Mouse (Mus musculus): Measurements from ENCODE around the gene Maml3.
A peak's percentile ranks its signal among the peaks of the same experiment; 100 is the strongest.

Maml3 gene

GRCm38 (mm10) chr3:51949651-51950050 is 155.2 kb downstream of the Maml3 start:
- DNase-seq, result no peak

GRCm38 (mm10) chr3:51947168-51947567 is 157.7 kb downstream of the Maml3 start:
- no peak for DNase-seq

- no peak for DNase-seq
Observed at GRCm38 (mm10) chr3:51943642-51944041, 161.2 kb downstream of the Maml3 start.

GRCm38 (mm10) chr3:51941781-51942180 is 163.1 kb downstream of the Maml3 start:
- DNase-seq, result no peak

DNA sequence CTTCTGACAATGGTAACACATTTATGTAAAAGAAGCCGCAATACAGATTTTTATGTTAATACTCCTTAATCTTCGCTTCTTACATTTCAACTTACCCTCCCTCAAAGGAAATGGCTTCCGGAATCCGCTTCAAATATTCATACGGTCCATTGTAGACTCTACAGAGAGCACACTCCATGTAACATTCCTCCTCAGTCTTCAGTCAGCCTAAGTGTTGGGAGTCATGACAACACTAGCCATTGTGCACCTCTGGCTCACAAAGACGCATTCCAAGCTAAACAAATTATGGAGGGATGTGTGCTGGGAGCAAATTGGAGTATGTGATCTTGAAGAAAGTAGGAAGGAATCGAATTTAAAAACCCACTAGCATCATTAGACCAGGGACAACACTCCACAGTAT is 165.0 kb downstream of the Maml3 start:
- DNase-seq, result no peak

- no peak for DNase-seq
Observed at GRCm38 (mm10) chr3:51939054-51939453, 165.8 kb downstream of the Maml3 start.

- DNase-seq, result no peak
Observed at GRCm38 (mm10) chr3:51937176-51937575, 167.7 kb downstream of the Maml3 start.

GRCm38 (mm10) chr3:51934531-51935485 is 170.1 kb downstream of the Maml3 start:
- DNase-seq, result no peak

DNA sequence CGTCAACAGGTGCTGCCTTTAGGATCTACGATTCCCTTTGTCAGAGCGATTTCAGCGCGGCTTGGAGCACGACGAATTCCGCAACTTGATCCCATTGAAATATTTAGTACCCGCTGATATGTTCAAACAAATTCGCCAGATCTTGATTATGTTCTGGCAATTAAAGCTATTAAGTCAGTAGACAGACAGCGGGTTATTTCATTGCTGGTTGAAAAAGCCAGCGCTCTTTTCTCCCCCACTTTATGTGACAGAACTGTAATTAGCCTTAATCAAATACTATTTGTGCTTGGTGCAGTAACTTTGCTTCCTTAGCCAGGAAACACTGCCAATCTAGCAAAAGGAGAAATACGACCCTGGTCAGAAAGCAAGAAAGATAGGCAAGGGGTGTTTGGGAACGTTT is 176.7 kb downstream of the Maml3 start:
- no peak for DNase-seq

- no peak for DNase-seq
Observed at GRCm38 (mm10) chr3:51927591-51927990, 177.3 kb downstream of the Maml3 start.

DNA sequence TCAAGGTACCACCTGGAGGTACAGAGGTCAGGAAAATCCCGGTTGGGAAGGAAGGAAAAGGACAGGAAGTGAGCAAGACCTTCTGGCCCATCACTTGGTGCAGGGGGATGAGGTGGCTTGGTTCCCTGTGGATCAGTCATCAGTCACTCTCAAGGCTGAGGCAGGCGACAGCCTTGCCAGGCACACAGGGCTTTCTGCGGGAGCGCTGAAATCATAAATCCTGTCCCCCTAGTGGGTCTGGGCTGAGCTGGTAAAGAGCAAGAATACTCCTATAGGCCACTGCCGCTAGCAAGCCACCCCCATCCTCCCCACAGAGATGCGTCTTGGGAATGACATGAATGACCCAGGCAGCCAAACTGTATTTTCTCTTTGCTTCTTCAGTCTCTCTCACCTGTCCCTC is 177.8 kb downstream of the Maml3 start:
- DNase-seq, result no peak

DNA sequence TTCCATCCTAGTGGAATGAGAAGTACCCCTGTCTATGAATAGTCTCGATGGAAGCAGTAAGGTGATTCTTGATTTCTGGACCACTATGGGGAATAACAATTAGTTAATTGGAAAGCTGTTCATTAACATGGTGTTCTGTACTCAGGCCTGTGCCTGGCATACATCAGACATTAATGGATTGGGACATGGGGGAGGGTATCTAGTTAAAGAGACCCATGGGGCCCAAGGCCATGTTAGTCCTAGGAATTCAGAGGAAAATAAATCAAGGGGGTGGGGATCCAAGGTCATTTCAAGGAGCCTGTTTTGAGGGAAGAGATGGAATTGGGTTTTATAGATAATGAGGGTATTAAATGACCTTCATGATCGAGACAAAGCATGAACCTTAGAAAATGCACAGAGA is 179.1 kb downstream of the Maml3 start:
- DNase-seq, result no peak

DNA sequence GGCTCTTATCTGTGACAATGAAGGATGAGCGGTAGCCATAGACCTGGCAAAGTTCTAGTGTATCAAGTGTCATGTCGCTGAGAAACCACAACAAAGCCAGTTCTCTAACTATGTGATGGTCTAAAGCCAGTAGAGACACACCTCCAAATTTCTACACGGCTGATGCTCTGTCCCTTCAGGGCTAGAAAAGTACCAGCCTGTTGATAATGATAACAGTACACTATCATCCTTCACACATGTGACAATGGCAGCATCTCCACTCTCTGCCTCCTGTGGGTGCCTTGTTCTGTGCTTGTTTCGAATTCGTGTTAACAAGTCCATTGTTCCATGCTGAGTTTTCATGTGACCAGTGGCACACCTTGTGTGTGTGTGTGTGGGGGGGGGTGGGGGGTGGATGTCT is 180.2 kb downstream of the Maml3 start:
- no peak for DNase-seq

DNA sequence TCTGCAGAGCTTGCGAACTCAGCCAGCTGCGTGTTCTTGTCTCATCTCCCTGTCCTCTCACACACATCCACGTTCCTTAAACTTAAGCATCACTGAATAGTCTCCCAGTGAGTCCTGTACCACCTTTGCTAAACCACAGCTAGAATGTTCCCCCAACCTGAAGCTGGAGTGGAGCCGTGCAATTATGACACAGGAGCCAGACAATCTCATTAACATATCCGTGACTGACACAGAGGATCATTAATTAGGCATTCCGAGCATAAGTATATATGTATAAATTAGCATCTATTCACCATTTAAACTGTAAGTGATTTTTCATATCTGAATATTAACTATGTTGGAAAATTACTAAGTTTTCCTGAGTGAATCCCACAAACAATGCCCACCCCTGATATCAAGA is 181.1 kb downstream of the Maml3 start:
- DNase-seq, result no peak

GRCm38 (mm10) chr3:51916902-51917301 is 188.0 kb downstream of the Maml3 start:
- DNase-seq, result peak; percentile 13

DNA sequence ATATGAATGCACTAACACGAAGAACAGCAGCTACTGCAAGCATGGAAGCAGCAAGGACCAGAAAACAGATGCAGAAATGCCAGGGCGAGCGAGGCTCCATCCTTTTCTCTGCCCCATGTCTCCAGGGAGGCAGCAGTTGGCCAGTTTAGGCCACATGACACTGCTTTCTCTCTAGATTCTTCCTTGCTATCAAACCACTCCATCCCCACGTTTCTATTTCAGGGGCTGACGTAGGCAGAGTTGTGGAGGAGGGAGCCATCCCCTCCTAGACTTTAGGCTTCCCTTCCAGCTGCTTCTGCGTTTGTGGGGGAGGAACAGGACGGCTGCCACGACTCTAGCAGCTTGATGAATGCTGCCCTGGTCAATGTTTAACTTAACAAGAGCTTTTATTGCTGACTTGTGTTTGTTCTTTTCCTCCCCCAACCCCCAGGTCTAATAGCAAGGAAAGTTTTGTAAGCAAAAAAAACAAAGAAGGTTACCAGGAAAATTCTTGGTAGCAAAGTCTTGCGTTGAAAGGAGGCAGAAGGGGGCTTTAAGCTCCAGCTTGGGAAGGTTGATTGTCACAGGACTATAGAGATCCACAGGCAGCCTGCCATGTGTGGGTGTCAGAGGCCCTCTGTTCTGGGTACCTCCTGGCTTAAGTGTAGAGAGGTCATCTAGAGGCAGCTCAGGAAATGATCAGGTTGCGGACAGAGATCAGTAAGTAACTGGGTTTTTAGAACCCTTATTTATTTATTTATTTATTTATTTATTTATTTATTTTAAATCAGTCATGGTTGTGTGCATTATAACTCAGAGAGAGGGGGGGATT is 188.6 kb downstream of the Maml3 start:
- no peak for DNase-seq

DNA sequence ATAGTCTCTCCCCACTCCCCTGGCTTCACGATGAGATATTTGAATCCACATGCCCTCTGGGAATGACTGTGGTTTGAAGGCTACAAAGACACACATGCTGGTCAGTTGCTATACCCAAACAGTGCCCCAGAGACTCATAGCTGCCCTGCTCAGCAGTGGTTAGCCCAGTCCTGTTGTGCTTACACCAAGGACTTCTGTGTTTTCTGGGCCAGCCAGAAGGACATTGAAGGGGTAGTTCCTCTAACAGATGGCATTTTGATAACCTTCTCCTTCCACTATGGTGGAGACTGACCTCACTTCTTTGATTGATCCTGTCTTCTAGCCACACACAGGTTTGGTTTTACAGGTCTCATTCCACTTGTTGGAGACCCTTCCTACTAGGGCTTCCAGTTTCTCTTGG is 189.5 kb downstream of the Maml3 start:
- no peak for DNase-seq

DNA sequence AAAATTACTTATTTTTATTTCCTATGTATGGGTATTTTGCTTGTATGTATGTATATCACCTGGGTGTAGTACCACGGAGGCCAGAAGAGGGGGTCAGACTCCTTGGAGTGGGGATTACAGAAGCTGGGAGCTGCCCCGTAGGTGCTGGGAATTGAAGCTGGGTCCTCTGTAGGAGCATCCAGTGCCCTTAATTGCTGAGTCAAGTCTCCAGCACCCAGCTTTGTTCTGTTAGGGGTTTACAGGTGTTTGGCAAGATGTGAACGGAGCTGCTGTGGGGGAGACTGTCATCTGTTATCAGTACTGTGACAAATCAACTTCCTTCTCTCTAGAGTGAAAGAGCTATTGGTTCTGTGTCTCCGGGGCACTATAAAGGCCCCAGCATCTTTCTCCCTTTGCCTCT is 190.0 kb downstream of the Maml3 start:
- DNase-seq, result peak; percentile 28

DNA sequence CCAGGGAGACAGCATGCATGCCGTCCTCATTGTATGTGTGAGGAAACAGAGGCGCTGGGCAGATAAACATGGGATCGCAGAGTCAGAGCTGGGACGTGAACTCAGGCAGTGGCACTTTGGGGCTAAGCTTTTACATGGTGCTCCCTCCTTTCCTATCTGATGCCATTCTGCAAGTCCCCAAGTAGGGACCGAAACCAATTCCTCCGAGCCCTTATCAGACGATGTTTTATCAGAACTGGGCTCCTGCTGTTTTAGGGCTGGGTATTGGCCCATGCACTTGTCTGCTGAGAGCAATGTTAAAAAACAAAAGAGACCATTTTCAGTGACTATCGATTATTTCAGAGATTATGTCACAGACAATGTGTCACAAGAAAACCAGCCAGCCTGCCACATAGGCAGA is 191.4 kb downstream of the Maml3 start:
- no peak for DNase-seq

- no peak for DNase-seq
Observed at GRCm38 (mm10) chr3:51912214-51912613, 192.7 kb downstream of the Maml3 start.

DNA sequence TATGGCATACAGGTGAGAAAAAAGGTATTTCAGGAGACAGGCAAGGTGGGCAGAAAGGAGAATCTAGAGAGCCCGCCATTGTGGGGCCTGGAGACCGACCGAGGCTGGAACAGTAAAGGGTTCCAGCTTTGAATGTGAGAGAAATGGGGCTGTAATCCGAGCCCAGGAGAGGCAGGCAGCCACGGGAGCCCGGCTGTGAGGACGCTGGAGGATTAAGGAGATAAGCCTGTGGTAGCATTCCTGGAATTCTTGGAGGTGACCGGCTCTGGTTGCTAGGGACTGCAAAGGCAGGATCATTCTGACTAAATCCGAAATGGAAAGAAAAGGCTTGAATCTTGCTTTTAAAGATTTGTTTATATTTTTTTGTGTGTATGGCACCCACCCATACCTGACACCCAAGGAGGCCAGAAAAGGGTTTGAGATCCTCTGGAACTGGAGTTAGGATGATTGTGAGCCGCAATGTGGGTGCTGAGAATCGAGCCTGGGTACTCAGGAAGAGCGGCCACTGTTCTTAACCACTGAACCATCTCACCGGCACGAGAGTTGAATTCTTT is 196.4 kb downstream of the Maml3 start:
- no peak for DNase-seq

GRCm38 (mm10) chr3:51907113-51907860 is 197.6 kb downstream of the Maml3 start:
- DNase-seq, result no peak

DNA sequence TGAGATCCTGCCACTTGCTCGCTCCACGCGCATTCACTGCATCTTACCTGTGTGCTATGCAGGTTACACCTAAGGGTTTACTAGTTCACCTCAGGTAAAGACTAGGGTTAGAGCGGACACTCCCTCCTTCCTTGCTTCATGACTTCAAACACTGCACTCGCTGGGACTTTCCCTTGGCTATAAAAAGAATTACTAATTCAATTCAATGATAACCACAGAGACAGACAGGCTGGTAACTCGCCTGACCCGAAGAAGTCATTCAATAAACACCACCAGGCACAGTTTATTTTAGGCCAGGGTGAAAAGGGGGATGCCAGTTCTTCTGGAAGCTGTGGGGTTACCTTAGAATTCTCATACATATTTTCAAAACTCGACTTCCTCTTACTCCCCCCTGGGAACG is 199.0 kb downstream of the Maml3 start:
- DNase-seq, result no peak

Measured in thymus, postnatal 25 days (tissue).